Mouse (Mus musculus) lung, postnatal 0 days (tissue): ENCODE measurements around the gene Tmem106a. TPM values are rescaled to one million over a fixed set of nuclear protein-coding genes. Genes with fewer than 3 reads are reported as not detected.
"Not testable (repeated sequence)": the region's sequence is repeated elsewhere in the genome, so short reads cannot be mapped to it uniquely, and the experiment has no call there.

ENCODE experiments used
- ATAC-seq: fragments of 200-750 bp; cut with Nextera tagmentation; 2 replicates; pipeline ENCODE4 v1.8.0; 2017; ENCODE audit warnings: moderate library complexity
- DNase-seq: peaks from one replicate; pipeline ENCODE4 v3.0.0-alpha.2; 2016; ENCODE audit warnings: low spot score
- H3K27ac ChIP-seq: fragments of 300-500 bp; sonication (generic); 2 replicates; pipeline ENCODE4 v1.5.1; 2014; ENCODE audit warnings: antibody characterized with exemption, mild to moderate bottlenecking, low read length, mixed read lengths
- H3K27me3 ChIP-seq: fragments of 300-500 bp; sonication (generic); replicated peaks from 2 replicates; pipeline ENCODE4 v1.6.1; 2014; ENCODE audit warnings: low read length, mixed read lengths; ENCODE audit not compliant: insufficient read depth
- H3K36me3 ChIP-seq: fragments of 300-500 bp; sonication (generic); 2 replicates; pipeline ENCODE4 v1.6.1; 2014; ENCODE audit warnings: low read length, mixed read lengths; ENCODE audit not compliant: insufficient read depth
- H3K4me1 ChIP-seq: fragments of 300-500 bp; sonication (generic); 2 replicates; pipeline ENCODE4 v1.6.1; 2014; ENCODE audit warnings: antibody characterized with exemption, low read depth, low read length, mixed read lengths; ENCODE audit not compliant: insufficient read depth
- H3K4me2 ChIP-seq: fragments of 300-500 bp; sonication (generic); replicated peaks from 2 replicates; pipeline ENCODE4 v1.6.1; 2014; ENCODE audit warnings: low read depth, mild to moderate bottlenecking, low read length, moderate library complexity, mixed read lengths
- H3K4me3 ChIP-seq: fragments of 300-500 bp; sonication (generic); 2 replicates; pipeline ENCODE4 v1.5.1; 2014; ENCODE audit warnings: low read depth, low read length
- H3K9ac ChIP-seq: fragments of 300-500 bp; sonication (generic); replicated peaks from 2 replicates; pipeline ENCODE4 v1.6.1; 2014; ENCODE audit warnings: low read depth, mild to moderate bottlenecking
- H3K9me3 ChIP-seq: fragments of 300-500 bp; sonication (generic); 2 replicates; pipeline ENCODE4 v1.6.1; 2016; ENCODE audit warnings: low read length, mixed read lengths
- CTCF ChIP-seq: IDR thresholded peaks from 2 replicates; pipeline ENCODE4 v1.5.1; 2016; ENCODE audit warnings: antibody characterized with exemption, mild to moderate bottlenecking
- EP300 ChIP-seq: IDR thresholded peaks from 2 replicates; pipeline ENCODE4 v1.6.1; 2016; ENCODE audit warnings: antibody characterized with exemption, mild to moderate bottlenecking, control low read depth
- WGBS: fragments of 180-500 bp; shearing (Covaris S2); extraction: QIAGEN DNeasy Blood & Tissue Kit; methylation state at CpG from one replicate; pipeline ENCODE4 v1.1.7; 2014; 5-methylcytosine and 5-hydroxymethylcytosine counted together
- polyA plus RNA-seq: library from polyadenylated mRNA; unstranded; fragments of >200 nt; fragmentation: Nextera tagmentation; extraction: Ambion mirVana; gene quantifications from 2 replicates; pipeline ENCODE4 v1.2.1, GENCODE M21; 2015

The Tmem106a gene
- polyA plus RNA-seq, 1 experiment from 2014 or later: 7.6 TPM

- TF ChIP-seq CTCF (no peak), EP300 (no peak)
- no peaks in the 10 kb centered on the region for H3K36me3 ChIP-seq
- ATAC-seq: no peak
Measured at GRCm38 (mm10) chr11:101618596-101618995, 36.6 kb downstream of the Tmem106a start.

DNA sequence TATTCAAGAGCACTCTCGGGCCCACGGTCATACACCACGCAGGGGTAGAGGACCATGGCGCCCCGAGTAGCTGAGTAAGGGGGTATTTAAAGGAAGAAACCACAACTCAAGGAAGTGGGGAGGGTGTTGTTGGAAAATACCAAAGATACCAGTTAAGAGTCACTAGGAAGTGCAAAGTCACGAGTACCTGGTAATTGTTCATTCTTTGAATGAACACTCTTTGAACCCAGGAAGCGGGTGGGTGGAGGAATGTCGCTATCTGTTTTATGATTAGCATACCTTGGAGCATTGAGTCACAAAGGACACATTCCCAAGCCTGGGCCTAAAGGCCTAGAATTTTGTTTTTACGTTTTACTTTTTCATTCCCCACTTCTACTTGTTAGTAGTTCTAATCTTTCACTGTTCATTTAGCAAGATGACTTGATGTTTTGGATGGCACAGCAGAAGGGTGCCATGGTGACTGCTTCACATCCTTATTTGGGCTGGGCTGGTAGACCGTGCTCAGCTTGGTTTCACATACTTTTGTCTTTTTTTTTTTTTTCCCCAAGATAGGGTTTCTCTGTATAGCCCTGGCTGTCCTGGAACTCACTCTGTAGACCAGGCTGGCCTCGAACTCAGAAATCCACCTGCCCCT lies 38.1 kb downstream of the Tmem106a start:
- not testable (repeated sequence) for DNase-seq, H3K27ac ChIP-seq, ATAC-seq, H3K4me3 ChIP-seq, H3K9me3 ChIP-seq, H3K36me3 ChIP-seq, H3K4me1 ChIP-seq, H3K9ac ChIP-seq, H3K27me3 ChIP-seq, H3K4me2 ChIP-seq
- 67% methylated on average over 11 of the region's 11 CpGs for WGBS

More at GRCm38 (mm10) chr11:101618596-101618995, 36.6 kb downstream of the Tmem106a start:
- H3K4me3 ChIP-seq: no peak overlapping the region
- WGBS: 78% methylated on average over 3 of the region's 3 CpGs
- no peak overlapping the region for H3K27ac ChIP-seq
- no peaks in the 10 kb centered on the region for H3K9me3 ChIP-seq
- H3K9ac ChIP-seq: no peak overlapping the region
- DNase-seq: no peak
- no peaks in the 10 kb centered on the region for H3K4me1 ChIP-seq
- H3K27me3 ChIP-seq: no peaks in the 10 kb centered on the region
- no peak overlapping the region for H3K4me2 ChIP-seq

DNA sequence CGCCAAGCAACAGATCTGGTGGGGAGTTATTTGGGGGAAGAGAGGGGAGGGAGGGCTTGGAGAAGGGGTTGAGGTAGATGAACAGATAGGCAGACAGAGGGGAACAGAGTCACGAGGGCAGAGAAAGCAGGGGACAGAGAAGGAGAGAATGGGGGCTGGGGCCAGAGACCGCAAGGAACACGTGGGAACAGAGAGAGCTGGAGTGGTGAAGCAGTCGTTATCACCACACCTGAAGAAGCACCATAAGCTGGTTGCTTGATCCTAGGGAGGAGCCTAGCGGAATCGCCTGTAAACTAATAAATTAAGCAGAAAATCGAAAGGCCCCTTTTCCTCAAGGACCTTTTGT lies 44.6 kb downstream of the Tmem106a start:
- 3% methylated on average over 8 of the region's 8 CpGs for WGBS
- H3K4me2 ChIP-seq: peak overlapping the region; percentile 84
- no peaks in the 10 kb centered on the region for H3K36me3 ChIP-seq
- H3K27ac ChIP-seq: 0 out of 2 replicates have a peak overlapping the region, but pooled peaks have one; percentile 97
- no peaks in the 10 kb centered on the region for H3K4me1 ChIP-seq
- H3K27me3 ChIP-seq: no peaks in the 10 kb centered on the region
- peak overlapping the region; percentile 67 for H3K9ac ChIP-seq
- no peaks in the 10 kb centered on the region for H3K9me3 ChIP-seq
- H3K4me3 ChIP-seq: peak overlapping the region; percentile 70
- DNase-seq: peak; percentile 9
- peak; percentile 8 for ATAC-seq
- TF ChIP-seq CTCF: no peak
- TF ChIP-seq EP300: no peak

DNA sequence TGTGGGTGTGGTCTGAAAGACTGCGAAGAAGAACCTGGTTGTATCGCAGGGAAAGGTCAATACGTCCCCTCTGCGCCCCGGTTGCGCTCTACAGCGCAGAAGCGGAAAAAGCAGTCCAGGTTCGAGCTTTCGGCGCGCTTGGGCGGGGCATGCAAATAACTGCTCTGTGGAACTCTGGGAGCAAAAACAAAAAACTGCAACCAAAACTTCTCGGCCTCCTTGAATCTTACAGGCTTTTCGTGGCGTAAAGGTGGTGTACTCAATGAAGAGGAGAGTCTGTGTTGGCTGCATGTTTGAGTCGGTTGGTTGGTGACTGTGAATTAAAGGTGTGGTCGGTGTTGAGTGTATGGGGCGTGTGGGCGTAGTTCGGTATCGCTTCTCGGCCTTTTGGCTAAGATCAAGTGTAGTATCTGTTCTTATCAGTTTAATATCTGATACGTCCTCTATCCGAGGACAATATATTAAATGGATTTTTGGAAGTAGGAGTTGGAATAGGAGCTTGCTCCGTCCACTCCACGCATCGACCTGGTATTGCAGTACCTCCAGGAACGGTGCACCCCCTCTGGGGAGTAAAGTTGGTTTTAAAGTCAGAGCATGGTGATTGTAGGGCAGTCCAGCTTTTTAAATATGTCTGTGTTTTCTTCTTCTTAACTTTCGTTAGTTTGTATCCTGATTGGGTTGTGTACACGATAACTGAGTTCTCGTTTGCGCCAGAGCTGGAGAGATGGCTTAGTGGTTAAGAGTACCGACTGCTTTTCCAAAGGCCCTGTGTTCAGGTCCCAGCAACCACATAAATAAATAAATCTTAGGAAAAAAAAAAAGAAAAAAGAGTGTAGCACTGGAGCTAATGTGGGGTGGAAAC lies 45.2 kb downstream of the Tmem106a start, which contains the start of gene Rdm1:
Gene Rdm1, plus strand, starts transcription at position 201 of the 862 bp plus-strand sequence.
- Histone ChIP-seq H3K36me3 (no peaks in the 10 kb centered on the region), H3K4me3 (peak within 1 kb of the TSS; percentile 70), H3K27ac (peak within 1 kb of the TSS; percentile 97), H3K27me3 (no peaks in the 10 kb centered on the region), H3K9ac (peak within 1 kb of the TSS; percentile 67), H3K9me3 (no peaks in the 10 kb centered on the region), H3K4me1 (no peaks in the 10 kb centered on the region), H3K4me2 (peak within 1 kb of the TSS; percentile 84)
- under 1% methylated on average over 32 of the region's 34 CpGs for WGBS
- ATAC-seq (peak; percentile 89), DNase-seq (peak; percentile 93)
- TF ChIP-seq CTCF (peak; percentile 14), EP300 (no peak; the same call in none of the 2 replicates)

DNA sequence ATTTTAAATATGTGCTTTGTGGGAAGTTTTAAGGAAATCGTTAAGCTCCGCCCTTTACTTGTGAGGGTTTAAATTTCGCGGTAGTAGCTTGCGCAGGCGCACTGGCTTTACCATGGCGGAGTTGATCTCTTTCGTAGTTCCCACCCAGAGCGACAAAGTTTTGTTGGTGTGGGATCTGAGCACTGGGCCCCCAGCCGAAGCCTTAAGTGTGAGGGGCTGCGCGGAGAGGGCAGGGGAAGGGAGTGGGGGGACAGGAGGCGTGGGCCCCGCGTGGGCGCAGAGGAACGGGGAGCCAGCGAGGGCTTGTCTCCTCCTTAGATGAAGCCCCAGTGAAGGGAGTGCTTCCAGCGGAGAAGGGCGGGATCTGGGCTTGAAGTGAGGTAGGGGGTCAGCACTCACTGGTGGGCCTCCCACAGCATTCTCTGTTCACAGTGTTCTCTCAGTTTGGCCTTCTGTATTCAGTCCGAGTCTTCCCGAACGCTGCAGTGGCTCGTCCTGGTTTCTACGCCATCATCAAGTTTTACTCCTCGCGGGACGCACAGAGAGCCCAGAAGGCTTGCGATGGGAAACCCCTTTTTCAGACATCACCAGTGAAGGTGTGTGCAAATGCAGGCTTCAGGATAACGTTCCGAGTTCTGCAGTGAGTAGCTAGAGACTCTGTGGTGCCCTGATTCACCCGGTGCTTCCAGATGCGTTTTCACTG lies 46.0 kb downstream of the Tmem106a start:
- Histone ChIP-seq H3K27me3 (no peaks in the 10 kb centered on the region), H3K27ac (peak overlapping the region; percentile 87), H3K9me3 (no peaks in the 10 kb centered on the region), H3K9ac (peak overlapping the region; percentile 65), H3K4me3 (peak overlapping the region; percentile 70), H3K4me1 (no peaks in the 10 kb centered on the region), H3K36me3 (no peaks in the 10 kb centered on the region), H3K4me2 (peak overlapping the region; percentile 84)
- under 1% methylated on average over 33 of the region's 33 CpGs for WGBS
- ATAC-seq (peak; percentile 35), DNase-seq (no peak)
- TF ChIP-seq EP300 (no peak), CTCF (no peak)

- H3K36me3 ChIP-seq, H3K27me3 ChIP-seq, ATAC-seq, H3K9ac ChIP-seq, DNase-seq, H3K9me3 ChIP-seq, H3K27ac ChIP-seq, H3K4me1 ChIP-seq: not testable (repeated sequence)
- Histone ChIP-seq H3K4me3 (peak overlapping the region; percentile 70; the same call in 1 of the 2 replicates), H3K4me2 (peak overlapping the region; percentile 84; the same call in 1 of the 2 replicates)
- WGBS: 64% methylated on average over 4 of the region's 5 CpGs
Measured at GRCm38 (mm10) chr11:101628733-101629417, 46.8 kb downstream of the Tmem106a start.
